Mouse (Mus musculus): ENCODE measurements at regions not wholly inside any gene's neighbourhood (a gene's known extent, or its start where the extent isn't known, plus 50 kb on each side); places are given as distances from the start of the nearest gene placed in this dataset.
A peak's percentile ranks its signal among the peaks of the same experiment; 100 is the strongest.

DNA sequence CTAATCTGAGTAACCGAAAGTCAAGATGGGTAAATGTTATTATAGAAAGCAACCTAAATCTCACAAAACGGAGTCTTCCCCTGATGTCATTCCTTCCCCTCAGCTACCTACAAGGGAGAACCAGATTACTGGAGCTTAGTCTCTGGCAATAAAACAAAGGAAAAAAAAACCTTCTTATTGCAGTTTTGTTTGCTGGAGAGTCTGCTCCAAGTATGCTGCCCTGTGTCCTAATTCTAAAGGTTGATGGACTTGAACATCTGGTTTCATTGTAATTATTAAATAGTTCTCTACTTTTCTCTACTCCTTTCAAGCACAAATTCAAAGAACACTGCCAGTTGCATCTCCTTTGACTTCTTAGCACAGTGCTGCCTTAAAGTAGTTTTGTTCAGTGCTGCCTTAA is 209.4 kb upstream of the Prmt6 start:
- 65% methylated on average over 2 of the region's 2 CpGs for WGBS
- Histone ChIP-seq H3K9ac (no peak overlapping the region), H3K27me3 (replicated peaks) (no peaks in the 10 kb centered on the region), H3K4me2 (no peak overlapping the region), H3K27ac (no peak overlapping the region), H3K36me3 (replicated peaks) (no peaks in the 10 kb centered on the region), H3K9me3 (no peaks in the 10 kb centered on the region), H3K4me1 (no peaks in the 10 kb centered on the region), H3K4me3 (no peak overlapping the region)
- ATAC-seq (replicated peaks) = no peak

DNA sequence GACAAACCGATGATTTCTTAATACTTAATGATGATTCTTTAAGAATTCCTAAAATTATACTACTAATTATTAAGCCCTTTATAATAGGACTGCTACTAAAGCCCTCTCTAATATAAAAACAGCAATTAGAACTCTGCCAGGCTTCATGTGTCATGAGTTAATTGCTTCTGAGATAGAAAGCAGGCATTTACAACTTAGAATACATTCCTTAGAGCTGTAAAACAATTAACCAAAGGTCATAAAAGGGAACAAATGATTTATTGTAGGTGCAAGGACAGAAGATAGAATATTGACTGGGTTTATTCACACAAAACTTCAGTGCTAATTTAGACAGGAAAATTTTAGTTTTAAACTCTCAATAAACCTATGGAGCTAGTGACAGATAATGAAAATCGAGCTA is 208.1 kb upstream of the Prmt6 start:
- Histone ChIP-seq H3K9me3 (no peaks in the 10 kb centered on the region), H3K36me3 (replicated peaks) (no peaks in the 10 kb centered on the region), H3K4me2 (no peak overlapping the region), H3K27ac (no peak overlapping the region), H3K4me1 (no peaks in the 10 kb centered on the region), H3K4me3 (no peak overlapping the region), H3K9ac (no peak overlapping the region), H3K27me3 (replicated peaks) (no peaks in the 10 kb centered on the region)
- 86% methylated on average over 2 of the region's 2 CpGs for WGBS
- no peak for ATAC-seq (replicated peaks)

DNA sequence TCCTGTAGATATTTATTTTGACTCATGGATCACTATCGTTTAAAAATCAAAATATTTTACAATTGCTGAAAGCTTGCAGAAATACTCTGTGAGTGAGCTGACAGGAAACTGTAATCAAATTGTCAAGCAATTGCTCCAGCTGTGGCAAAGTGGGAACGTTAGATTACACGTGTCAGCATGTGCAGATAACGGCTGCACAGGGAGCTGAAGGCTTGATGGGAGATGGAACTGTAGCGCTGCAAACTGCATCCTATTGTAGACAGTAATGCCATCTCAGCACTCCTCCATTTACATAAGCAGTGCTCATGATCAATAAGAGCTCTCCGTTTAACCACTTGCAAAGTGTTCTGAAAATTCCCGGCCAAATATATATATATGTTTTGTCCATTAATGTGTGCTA is 201.7 kb upstream of the Prmt6 start:
- ATAC-seq (replicated peaks) = 0 out of 2 replicates have a peak, but pooled peaks have one; percentile 58
- Histone ChIP-seq H3K4me3 (no peak overlapping the region), H3K27me3 (replicated peaks) (no peaks in the 10 kb centered on the region), H3K36me3 (replicated peaks) (no peaks in the 10 kb centered on the region), H3K4me1 (no peaks in the 10 kb centered on the region), H3K9me3 (no peaks in the 10 kb centered on the region), H3K4me2 (no peak overlapping the region), H3K9ac (no peak overlapping the region), H3K27ac (no peak overlapping the region)
- WGBS = 74% methylated on average over 7 of the region's 7 CpGs

All from midbrain, embryonic 15.5 days (tissue).